Mouse (Mus musculus) embryonic facial prominence, embryonic 13.5 days (tissue): ENCODE measurements around the gene Angptl7. TPM values are rescaled to one million over a fixed set of nuclear protein-coding genes. Genes with fewer than 3 reads are reported as not detected.

ENCODE experiments used
- polyA plus RNA-seq: library from polyadenylated mRNA; unstranded; fragments of >200 nt; fragmentation: Nextera tagmentation; extraction: Ambion mirVana; gene quantifications from 2 replicates; pipeline ENCODE4 v1.2.1, GENCODE M21; 2015

Angptl7 gene
- polyA plus RNA-seq, 1 experiment from 2014 or later = 1.3 TPM

Other genes starting within 250 kb of the Angptl7 start
- gene Disp3, start 212.5 kb downstream of the Angptl7 start, polyA plus RNA-seq = 0.35 and 0.39 TPM in 2 replicates
- 20.9 and 21.1 TPM in 2 replicates for gene Ubiad1, start 55.7 kb downstream of the Angptl7 start, polyA plus RNA-seq
- 14.1 and 16.5 TPM in 2 replicates for gene Mtor, start 51.8 kb downstream of the Angptl7 start, polyA plus RNA-seq
- gene Exosc10, start 58.0 kb upstream of the Angptl7 start, polyA plus RNA-seq = 97.0 and 99.7 TPM in 2 replicates
- 201 and 214 TPM in 2 replicates for gene Srm, start 91.0 kb upstream of the Angptl7 start, polyA plus RNA-seq
- 0.07 and 1.1 TPM in 2 replicates for gene Masp2, start 102.1 kb upstream of the Angptl7 start, polyA plus RNA-seq
- 371 and 401 TPM in 2 replicates for gene Tardbp, start 126.6 kb upstream of the Angptl7 start, polyA plus RNA-seq
- gene Gm572, start 142.9 kb upstream of the Angptl7 start, polyA plus RNA-seq = not detected in 2 replicates